Mouse (Mus musculus) spleen, adult 12 weeks (tissue): Measurements from ENCODE around the gene Rnf44.

Source experiments
- DNase-seq: peaks from one replicate; pipeline ENCODE4 v3.0.0; 2022; ENCODE audit warnings: low spot score

Gene Rnf44

DNA sequence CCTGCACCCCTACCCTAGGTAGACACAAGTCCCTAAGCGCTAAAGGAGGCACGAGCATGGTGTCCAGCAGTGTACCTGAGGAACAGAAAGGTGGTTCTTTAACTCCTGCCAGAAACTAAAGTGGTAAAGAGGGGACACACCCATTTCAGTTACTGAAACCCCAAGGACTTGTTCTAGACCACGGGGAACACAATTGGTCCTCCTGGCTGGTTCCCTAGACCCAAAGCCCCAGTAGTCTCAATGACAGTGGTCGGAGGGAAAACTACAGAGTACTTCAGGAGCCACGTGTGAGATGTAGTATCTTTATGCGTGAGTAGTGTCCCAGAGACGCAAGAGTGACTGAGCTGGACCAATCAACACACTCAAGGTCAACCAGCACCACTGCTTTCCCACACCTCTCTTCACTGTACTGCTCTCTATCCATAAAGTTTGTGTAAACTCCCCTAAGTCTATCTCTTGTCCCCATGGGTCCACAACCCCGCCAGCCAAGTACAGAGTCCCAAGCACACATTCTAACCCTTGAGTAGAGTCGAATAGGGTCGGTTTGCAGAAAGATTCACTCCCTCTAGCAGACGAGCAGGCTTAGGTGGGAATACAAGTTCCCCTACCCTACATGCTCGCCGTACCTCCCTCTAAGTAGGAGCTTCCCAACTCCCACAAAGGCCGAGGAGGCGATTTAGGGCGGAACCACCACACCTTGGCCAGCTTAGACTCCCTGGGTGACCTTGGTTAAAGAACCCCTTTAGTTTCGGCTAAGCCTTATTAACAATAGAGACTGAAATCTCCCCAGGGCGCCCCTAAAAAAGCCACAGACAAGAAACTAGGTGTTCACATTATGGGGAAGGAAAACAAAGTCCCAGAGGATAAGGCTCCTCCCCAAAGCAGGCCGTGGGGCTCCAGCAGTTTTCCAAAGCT, 7.3 kb downstream of the Rnf44 start:
- peak; percentile 21 for DNase-seq

DNA sequence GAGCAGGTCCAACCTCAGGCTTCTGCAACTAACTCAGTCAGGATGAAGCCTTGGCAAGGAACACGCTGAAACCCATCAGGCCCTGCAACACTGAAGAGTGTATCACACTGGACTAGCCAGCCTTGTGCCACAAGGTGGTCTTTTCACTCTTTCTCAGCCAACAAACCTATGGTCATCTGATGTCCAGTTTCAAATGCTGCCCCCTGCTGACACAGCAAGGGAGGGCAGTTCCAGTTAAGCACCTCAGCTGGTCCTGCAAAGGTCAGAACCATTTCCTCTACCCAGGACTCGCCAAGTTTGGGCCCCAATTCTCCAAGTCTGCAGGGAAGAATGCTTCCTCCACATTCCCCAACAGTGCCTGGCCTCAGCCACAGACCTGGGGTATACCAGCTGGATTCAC, 8.5 kb downstream of the Rnf44 start:
- DNase-seq: peak; percentile 45

DNA sequence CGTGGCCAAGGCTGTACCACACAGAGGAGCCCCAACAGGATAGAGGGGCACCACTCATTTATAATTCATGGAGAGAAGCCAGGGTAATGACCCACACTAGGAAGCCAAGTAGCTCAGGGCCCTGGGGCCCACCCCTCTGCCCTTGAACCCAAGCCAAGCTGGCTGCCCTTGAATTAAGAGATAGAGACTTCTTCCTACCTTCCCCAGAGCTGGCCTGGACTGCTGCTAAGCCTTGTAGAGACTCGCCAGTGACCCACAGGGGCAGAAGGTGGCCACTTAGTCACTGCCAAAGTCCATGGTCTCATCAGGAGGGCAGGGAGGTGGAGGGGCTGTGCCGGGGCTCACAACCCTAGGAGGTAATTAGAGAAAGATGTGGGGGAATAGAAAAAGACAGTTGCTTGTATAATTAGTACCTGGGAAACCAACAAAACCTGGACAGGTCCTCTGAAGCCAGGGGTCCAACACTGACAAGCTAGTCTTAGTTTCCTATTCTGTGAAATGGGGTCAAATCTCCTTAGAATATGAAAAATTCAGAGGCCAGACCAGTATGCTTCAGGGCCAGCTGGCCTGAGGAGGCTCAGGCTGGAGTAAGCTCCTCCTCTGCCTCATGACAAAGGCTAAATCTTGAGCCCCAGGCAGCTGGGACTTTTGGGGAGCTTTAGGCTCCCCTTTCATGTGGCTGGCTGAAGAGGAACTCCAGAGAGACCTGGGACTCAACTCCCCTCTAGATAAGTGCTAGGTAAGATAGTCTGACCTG, 9.4 kb downstream of the Rnf44 start:
- no peak for DNase-seq

DNA sequence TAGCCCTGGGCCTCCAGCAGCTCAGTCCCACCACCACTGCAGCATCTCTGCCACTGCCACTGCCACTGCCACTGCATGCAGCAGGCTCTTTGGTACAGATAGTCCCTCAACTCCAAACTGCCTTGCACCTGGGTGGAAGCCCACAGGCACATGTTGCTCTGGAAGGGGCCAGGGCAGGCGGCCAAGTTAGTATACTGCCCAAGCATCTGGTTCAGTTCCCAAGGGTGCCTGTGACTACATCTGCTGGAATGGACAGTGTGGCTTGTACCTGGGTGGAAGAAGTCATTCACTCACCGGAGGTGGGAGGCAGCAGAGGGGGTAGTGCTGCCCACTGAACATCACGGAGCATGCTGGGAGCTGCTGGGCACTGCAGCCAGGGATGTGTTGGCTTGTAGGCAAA, 10.4 kb downstream of the Rnf44 start:
- DNase-seq: no peak

GRCm38 (mm10) chr13:54681291-54681690, 12.4 kb downstream of the Rnf44 start:
- DNase-seq: peak; percentile 25

DNA sequence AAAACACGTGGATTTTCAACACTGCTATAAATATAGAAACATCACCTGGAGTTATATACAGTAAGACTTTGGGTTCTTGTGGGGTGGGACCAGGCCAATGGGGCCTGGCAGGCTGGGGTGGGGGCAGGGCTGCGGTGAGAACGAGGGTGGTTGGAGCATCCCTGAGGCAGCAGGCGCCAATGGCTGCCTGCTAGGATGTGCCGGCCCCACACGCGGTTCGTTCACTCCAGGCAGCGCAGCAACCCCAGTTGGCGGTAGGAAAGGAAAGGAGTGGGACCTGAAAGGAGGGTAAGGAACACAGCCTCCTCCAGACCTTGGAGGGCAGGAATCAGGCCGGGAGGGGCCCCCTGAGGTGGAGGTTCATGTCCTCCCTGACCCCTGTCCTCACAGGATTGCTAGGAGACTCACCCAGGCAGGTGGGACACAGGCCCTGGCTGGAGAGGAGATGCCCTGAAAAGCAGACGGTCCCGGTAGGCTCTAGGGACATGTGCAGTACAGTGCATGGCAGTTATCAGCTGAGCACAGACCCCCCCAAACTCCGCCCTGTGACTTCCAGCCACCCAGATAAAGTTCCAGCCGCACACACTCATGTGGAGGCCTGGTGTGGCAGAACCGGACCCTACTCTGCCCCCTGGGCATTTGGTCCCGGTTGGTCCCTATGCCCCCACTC, 13.4 kb downstream of the Rnf44 start:
- peak; percentile 67 for DNase-seq

DNA sequence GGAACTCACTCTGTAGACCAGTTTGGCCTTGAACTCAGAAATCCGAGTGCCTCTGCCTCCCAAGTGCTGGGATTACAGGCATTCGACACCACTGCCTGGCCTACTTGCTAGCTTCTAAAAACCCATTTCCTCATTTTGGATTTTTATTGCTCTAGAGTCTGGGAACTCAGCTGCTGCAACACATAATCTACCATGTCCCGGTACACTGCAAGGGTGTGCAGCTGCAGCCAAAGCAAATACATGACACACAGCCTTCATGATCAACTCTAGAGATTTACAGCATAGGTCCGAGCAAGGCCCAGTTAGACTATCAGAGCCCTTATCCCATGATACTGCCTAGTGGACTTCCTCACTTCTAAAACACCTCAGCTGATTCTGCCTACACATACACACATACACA, 15.4 kb downstream of the Rnf44 start:
- DNase-seq: no peak

- DNase-seq: no peak
Measured at GRCm38 (mm10) chr13:54675895-54676590, 17.7 kb downstream of the Rnf44 start.

DNA sequence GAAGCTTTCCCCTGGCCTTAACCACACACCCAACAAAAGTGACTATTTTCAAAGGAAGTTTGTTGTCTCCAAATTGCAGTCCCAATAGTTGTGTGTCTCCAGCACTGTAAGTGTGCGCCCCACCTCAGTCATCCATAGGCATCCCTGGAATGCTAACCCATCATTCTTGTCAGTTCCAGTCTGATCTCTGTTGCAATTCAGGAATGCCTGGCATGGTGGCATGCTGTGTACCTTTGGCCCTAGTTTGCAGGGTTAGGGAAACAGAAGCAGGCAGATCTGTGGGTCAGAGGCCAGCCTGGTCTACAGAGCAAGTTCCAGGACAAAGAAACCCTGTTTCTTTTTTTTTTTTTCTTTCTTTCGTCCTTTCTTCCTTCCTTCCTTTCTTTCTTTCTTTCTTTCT, 23.2 kb downstream of the Rnf44 start:
- no peak for DNase-seq

GRCm38 (mm10) chr13:54665062-54665461, 28.6 kb downstream of the Rnf44 start:
- DNase-seq: no peak

DNA sequence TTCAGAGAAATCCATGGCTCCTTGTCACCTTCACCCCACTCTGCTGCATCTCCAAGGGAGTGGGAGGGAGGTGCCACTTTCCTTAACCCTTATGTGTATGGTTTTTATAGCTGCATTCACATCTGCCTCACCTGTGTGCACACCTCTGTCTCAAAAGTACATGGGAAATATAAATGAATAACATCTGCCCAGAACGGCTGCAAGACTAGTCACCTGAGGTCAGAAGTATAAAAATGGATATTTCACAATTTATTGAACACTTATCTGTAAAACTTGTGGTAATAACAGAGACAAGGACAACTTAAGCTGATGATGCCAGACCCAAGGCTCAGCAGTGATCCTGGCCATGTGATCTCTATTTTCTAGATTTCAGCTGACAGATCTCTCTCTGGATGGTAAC, 29.2 kb downstream of the Rnf44 start:
- DNase-seq: no peak

DNA sequence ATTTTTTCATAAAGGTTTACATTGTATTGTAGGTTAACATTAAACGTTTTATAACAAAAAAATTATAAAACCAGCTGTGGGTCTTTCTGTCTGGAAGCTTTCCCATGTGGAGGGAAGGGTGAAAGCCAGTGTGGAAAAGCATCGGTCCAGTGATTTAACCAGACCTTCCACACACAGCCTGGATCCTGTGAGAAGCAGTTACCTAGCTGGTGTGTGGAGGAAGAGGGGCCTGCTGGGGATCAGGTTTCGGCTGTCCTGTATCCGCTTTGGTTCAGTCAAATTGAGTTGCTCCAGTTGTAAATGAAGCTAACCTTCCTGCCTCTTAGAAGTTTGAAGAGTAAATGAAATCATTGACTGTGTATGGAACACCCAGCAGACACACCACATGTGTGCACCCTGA, 29.7 kb downstream of the Rnf44 start:
- DNase-seq: no peak

DNA sequence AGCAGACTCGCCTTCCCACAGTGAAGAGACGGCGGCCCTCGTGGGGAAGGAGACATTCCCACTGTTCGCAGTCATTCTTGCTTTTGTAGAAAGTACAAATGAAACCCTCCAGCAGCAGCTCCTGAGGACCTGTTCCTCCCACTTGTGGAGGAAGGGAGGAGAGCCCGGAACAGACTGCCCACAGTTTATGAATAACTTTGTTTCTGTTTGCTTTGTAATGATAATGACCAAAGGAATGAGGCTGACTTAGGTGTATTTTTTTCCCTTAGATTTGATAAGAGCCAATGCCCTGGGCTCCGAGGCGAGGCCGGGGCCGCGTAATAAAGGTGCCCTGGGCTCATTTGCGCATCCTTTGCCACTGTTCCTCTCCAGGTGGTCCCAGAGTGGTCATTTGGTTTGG, 32.3 kb downstream of the Rnf44 start:
- no peak for DNase-seq

- DNase-seq: no peak
Measured at GRCm38 (mm10) chr13:54660877-54661276, 32.8 kb downstream of the Rnf44 start.

DNA sequence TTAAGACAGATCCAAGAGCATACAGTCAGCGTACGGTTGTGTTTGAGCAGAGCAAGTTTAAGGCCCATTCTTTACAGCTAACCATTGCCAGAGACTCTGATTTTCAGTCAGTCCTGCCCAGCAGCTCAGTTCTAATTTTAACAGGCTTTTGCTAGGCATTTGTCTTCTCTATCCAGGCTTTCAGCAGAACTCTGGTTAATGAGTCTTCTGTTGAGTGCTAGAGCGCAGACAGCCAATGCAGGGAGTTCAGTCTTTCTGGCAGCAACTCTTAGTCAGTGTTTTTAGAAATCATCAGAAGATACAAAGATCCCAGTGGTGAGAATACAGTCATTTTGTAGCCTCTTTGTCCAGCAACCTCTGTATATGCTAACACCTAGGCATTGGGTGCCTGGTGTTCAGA, 43.2 kb downstream of the Rnf44 start:
- DNase-seq: no peak

GRCm38 (mm10) chr13:54635011-54635410, 58.7 kb downstream of the Rnf44 start:
- DNase-seq: no peak

- no peak for DNase-seq
Measured at GRCm38 (mm10) chr13:54632731-54633277, 60.9 kb downstream of the Rnf44 start.
